Mouse (Mus musculus) cortical plate, adult 2 months (tissue): Measurements from ENCODE around the gene Ncln.

ENCODE experiments used
- CTCF ChIP-seq: fragments of 200-500 bp; IDR thresholded peaks from 2 replicates; pipeline ENCODE4 v1.5.1; 2011; ENCODE audit warnings: mild to moderate bottlenecking, control low read depth, low read length; ENCODE audit not compliant: insufficient read depth; ENCODE audit errors: extremely low read depth
- POLR2A ChIP-seq: fragments of 200-500 bp; IDR thresholded peaks from 2 replicates; pipeline ENCODE4 v1.6.1; 2011; ENCODE audit warnings: mild to moderate bottlenecking, low read length, control low read depth; ENCODE audit not compliant: insufficient read depth; ENCODE audit errors: extremely low read depth

DNA sequence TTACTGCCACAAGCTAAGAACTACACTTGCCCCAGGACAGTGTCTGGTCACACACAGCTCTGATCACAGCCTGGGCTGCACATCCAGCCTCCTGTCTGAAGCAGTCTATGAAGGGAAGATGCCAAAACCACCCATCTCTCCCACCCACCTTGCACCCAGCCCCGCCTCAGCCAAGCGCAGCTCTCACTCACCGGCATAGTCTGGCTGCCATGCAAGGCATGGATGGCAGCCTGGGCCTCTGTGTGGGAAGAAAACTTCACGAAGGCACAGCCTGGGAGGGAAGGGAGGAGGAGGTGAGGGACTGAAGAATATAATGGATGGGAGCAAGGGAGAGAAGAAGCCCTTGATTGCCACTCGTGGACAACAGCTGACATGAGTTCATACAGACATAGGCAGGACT, 26.9 kb downstream of the Ncln start:
- peak; percentile 37; the same call in 1 of the 2 replicates for TF ChIP-seq POLR2A
- no peak for TF ChIP-seq CTCF
